Mouse (Mus musculus): Measurements from ENCODE around the gene Cyp4f39. TPM values are rescaled to one million over a fixed set of nuclear protein-coding genes. Genes with fewer than 3 reads are reported as not detected.

The Cyp4f39 gene
- total and polyA plus RNA-seq, 2 experiments from 2014 or later, result 0.16 to 4.0 TPM

GRCm38 (mm10) chr17:32472176-32472575 is 19.7 kb downstream of the Cyp4f39 start:
- no peaks in the 10 kb centered on the region for H3K27me3 ChIP-seq (ENCODE audit: control insufficient read depth, insufficient read depth, low read length)
- no peak for TF ChIP-seq EP300 (IDR thresholded peaks at IDR 0.05; ENCODE audit: low read depth)
- TF ChIP-seq CTCF (IDR thresholded peaks at IDR 0.05; ENCODE audit: low read depth), result no peak
- no peaks in the 10 kb centered on the region for H3K4me1 ChIP-seq (ENCODE audit: control insufficient read depth, insufficient read depth)
- no peak for ATAC-seq (ENCODE audit: insufficient read depth, low read depth)
- no peaks in the 10 kb centered on the region for H3K36me3 ChIP-seq (replicated peaks; ENCODE audit: control insufficient read depth, insufficient read depth, low read length)
- no peak overlapping the region for H3K9ac ChIP-seq (replicated peaks; ENCODE audit: low read depth, low read length)
- no peaks in the 10 kb centered on the region for H3K9me3 ChIP-seq (replicated peaks; ENCODE audit: control insufficient read depth, low read length)
- 43% methylated on average over 7 of the region's 7 CpGs for WGBS
- no peak overlapping the region for H3K4me2 ChIP-seq (ENCODE audit: low read depth, low read length)
- no peak for DNase-seq (ENCODE audit: low spot score)
- H3K27ac ChIP-seq (ENCODE audit: low read depth), result no peak overlapping the region
- no peak overlapping the region for H3K4me3 ChIP-seq (ENCODE audit: low read depth, low read length)

GRCm38 (mm10) chr17:32474954-32475560 is 22.5 kb downstream of the Cyp4f39 start:
- Histone ChIP-seq H3K27me3 (ENCODE audit: control insufficient read depth, insufficient read depth, low read length) (no peaks in the 10 kb centered on the region), H3K4me1 (ENCODE audit: control insufficient read depth, insufficient read depth) (no peaks in the 10 kb centered on the region), H3K9ac (replicated peaks; ENCODE audit: low read depth, low read length) (no peak overlapping the region), H3K4me3 (ENCODE audit: low read depth, low read length) (no peak overlapping the region), H3K36me3 (replicated peaks; ENCODE audit: control insufficient read depth, insufficient read depth, low read length) (no peaks in the 10 kb centered on the region), H3K4me2 (ENCODE audit: low read depth, low read length) (no peak overlapping the region), H3K27ac (ENCODE audit: low read depth) (no peak overlapping the region), H3K9me3 (replicated peaks; ENCODE audit: control insufficient read depth, low read length) (no peaks in the 10 kb centered on the region)
- no peak for TF ChIP-seq CTCF (IDR thresholded peaks at IDR 0.05; ENCODE audit: low read depth)
- 64% methylated on average over 5 of the region's 5 CpGs for whole genome bisulfite sequencing
- ATAC-seq (ENCODE audit: insufficient read depth, low read depth) (no peak), DNase-seq (ENCODE audit: low spot score) (no peak)

- H3K36me3 ChIP-seq (replicated peaks; ENCODE audit: control insufficient read depth, insufficient read depth, low read length), result no peaks in the 10 kb centered on the region
- no peak overlapping the region for H3K27ac ChIP-seq (ENCODE audit: low read depth)
- 88% methylated on average over 1 of the region's 1 CpGs for WGBS
- no peak overlapping the region for H3K4me2 ChIP-seq (ENCODE audit: low read depth, low read length)
- no peak for DNase-seq (ENCODE audit: low spot score)
- H3K4me3 ChIP-seq (ENCODE audit: low read depth, low read length), result no peak overlapping the region
- H3K27me3 ChIP-seq (ENCODE audit: control insufficient read depth, insufficient read depth, low read length), result no peaks in the 10 kb centered on the region
- H3K9me3 ChIP-seq (replicated peaks; ENCODE audit: control insufficient read depth, low read length), result no peaks in the 10 kb centered on the region
- no peak overlapping the region for H3K9ac ChIP-seq (replicated peaks; ENCODE audit: low read depth, low read length)
- no peak for ATAC-seq (ENCODE audit: insufficient read depth, low read depth)
- TF ChIP-seq EP300 (IDR thresholded peaks at IDR 0.05; ENCODE audit: low read depth), result no peak
- TF ChIP-seq CTCF (IDR thresholded peaks at IDR 0.05; ENCODE audit: low read depth), result no peak
- no peaks in the 10 kb centered on the region for H3K4me1 ChIP-seq (ENCODE audit: control insufficient read depth, insufficient read depth)
Observed at GRCm38 (mm10) chr17:32477204-32477603, 24.7 kb downstream of the Cyp4f39 start.

- no peak for ATAC-seq (ENCODE audit: insufficient read depth, low read depth)
- Histone ChIP-seq H3K4me3 (ENCODE audit: low read depth, low read length) (no peak overlapping the region), H3K36me3 (replicated peaks; ENCODE audit: control insufficient read depth, insufficient read depth, low read length) (no peaks in the 10 kb centered on the region), H3K4me2 (ENCODE audit: low read depth, low read length) (no peak overlapping the region), H3K9ac (replicated peaks; ENCODE audit: low read depth, low read length) (no peak overlapping the region), H3K9me3 (replicated peaks; ENCODE audit: control insufficient read depth, low read length) (no peaks in the 10 kb centered on the region), H3K27me3 (ENCODE audit: control insufficient read depth, insufficient read depth, low read length) (0 out of 2 replicates have a peak, but pooled peaks cover 3% of the 10 kb centered on the region), H3K27ac (ENCODE audit: low read depth) (no peak overlapping the region), H3K4me1 (ENCODE audit: control insufficient read depth, insufficient read depth) (no peaks in the 10 kb centered on the region)
- TF ChIP-seq CTCF (IDR thresholded peaks at IDR 0.05; ENCODE audit: low read depth) (no peak), EP300 (IDR thresholded peaks at IDR 0.05; ENCODE audit: low read depth) (no peak)
- 61% methylated on average over 2 of the region's 2 CpGs for WGBS
- no peak for DNase-seq (ENCODE audit: low spot score)
Observed at GRCm38 (mm10) chr17:32478727-32479126, 26.2 kb downstream of the Cyp4f39 start.

- Histone ChIP-seq H3K9me3 (replicated peaks; ENCODE audit: control insufficient read depth, low read length) (no peaks in the 10 kb centered on the region), H3K27me3 (ENCODE audit: control insufficient read depth, insufficient read depth, low read length) (0 out of 2 replicates have a peak, but pooled peaks cover 10% of the 10 kb centered on the region), H3K9ac (replicated peaks; ENCODE audit: low read depth, low read length) (no peak overlapping the region), H3K4me1 (ENCODE audit: control insufficient read depth, insufficient read depth) (no peaks in the 10 kb centered on the region), H3K27ac (ENCODE audit: low read depth) (no peak overlapping the region), H3K4me2 (ENCODE audit: low read depth, low read length) (no peak overlapping the region), H3K36me3 (replicated peaks; ENCODE audit: control insufficient read depth, insufficient read depth, low read length) (no peaks in the 10 kb centered on the region), H3K4me3 (ENCODE audit: low read depth, low read length) (no peak overlapping the region)
- peak; percentile 54 for DNase-seq (ENCODE audit: low spot score)
- TF ChIP-seq CTCF (IDR thresholded peaks at IDR 0.05; ENCODE audit: low read depth) (peak; percentile 70), EP300 (IDR thresholded peaks at IDR 0.05; ENCODE audit: low read depth) (no peak)
- ATAC-seq (ENCODE audit: insufficient read depth, low read depth), result peak; percentile 53; the same call in 1 of the 2 replicates
- WGBS, result 14% methylated on average over 8 of the region's 8 CpGs
Observed at GRCm38 (mm10) chr17:32479554-32480506, 27.3 kb downstream of the Cyp4f39 start.
